Mouse (Mus musculus) liver, embryonic 11.5 days (tissue): ENCODE measurements around the gene Zmynd10. TPM values are rescaled to one million over a fixed set of nuclear protein-coding genes. Genes with fewer than 3 reads are reported as not detected.

Source experiments
- ATAC-seq: fragments of 200-750 bp; cut with Nextera tagmentation; replicated peaks from 2 replicates; pipeline ENCODE4 v1.8.0; 2017; ENCODE audit warnings: moderate number of reproducible peaks, mild to moderate bottlenecking, moderate TSS enrichment, moderate library complexity; ENCODE audit not compliant: low FRiP score
- DNase-seq: peaks from one replicate; pipeline ENCODE4 v3.0.0-alpha.2; 2017; ENCODE audit warnings: low spot score
- H3K27ac ChIP-seq: fragments of 300-500 bp; sonication (generic); 2 replicates; pipeline ENCODE4 v1.5.1; 2014; ENCODE audit warnings: mild to moderate bottlenecking, low read depth, low read length, control low read depth
- H3K27me3 ChIP-seq: fragments of 300-500 bp; sonication (generic); replicated peaks from 2 replicates; pipeline ENCODE4 v1.6.1; 2014; ENCODE audit warnings: low read length, mixed read lengths; ENCODE audit not compliant: control insufficient read depth, insufficient read depth
- H3K36me3 ChIP-seq: fragments of 300-500 bp; sonication (generic); 2 replicates; pipeline ENCODE4 v1.6.1; 2014; ENCODE audit warnings: mild to moderate bottlenecking, low read length, moderate library complexity, mixed read lengths; ENCODE audit not compliant: control insufficient read depth, insufficient read depth
- H3K4me1 ChIP-seq: fragments of 300-500 bp; sonication (generic); replicated peaks from 2 replicates; pipeline ENCODE4 v1.6.1; 2014; ENCODE audit warnings: low read length, mixed read lengths; ENCODE audit not compliant: control insufficient read depth, insufficient read depth
- H3K4me2 ChIP-seq: fragments of 300-500 bp; sonication (generic); 2 replicates; pipeline ENCODE4 v1.6.1; 2014; ENCODE audit warnings: mild to moderate bottlenecking, control low read depth, moderate library complexity
- H3K4me3 ChIP-seq: fragments of 300-500 bp; sonication (generic); 2 replicates; pipeline ENCODE4 v1.5.1; 2014; ENCODE audit warnings: low read depth, low read length, control low read depth
- H3K9ac ChIP-seq: fragments of 300-500 bp; sonication (generic); 2 replicates; pipeline ENCODE4 v1.6.1; 2014; ENCODE audit warnings: low read depth, low read length, control low read depth
- H3K9me3 ChIP-seq: fragments of 300-500 bp; sonication (generic); 2 replicates; pipeline ENCODE4 v1.6.1; 2016; ENCODE audit warnings: low read length, inconsistent platforms, mixed read lengths; ENCODE audit not compliant: control insufficient read depth
- WGBS: fragments of 180-500 bp; shearing (Covaris S2); extraction: QIAGEN DNeasy Blood & Tissue Kit; methylation state at CpG from one replicate; pipeline ENCODE4 v1.1.7; 2014; 5-methylcytosine and 5-hydroxymethylcytosine counted together
- polyA plus RNA-seq: library from polyadenylated mRNA; unstranded; fragments of >200 nt; fragmentation: Nextera tagmentation; extraction: Ambion mirVana; gene quantifications from 2 replicates; pipeline ENCODE4 v1.2.1, GENCODE M21; 2014

Gene Zmynd10
- 0.10 and 0.35 TPM in 2 replicates for polyA plus RNA-seq

DNA sequence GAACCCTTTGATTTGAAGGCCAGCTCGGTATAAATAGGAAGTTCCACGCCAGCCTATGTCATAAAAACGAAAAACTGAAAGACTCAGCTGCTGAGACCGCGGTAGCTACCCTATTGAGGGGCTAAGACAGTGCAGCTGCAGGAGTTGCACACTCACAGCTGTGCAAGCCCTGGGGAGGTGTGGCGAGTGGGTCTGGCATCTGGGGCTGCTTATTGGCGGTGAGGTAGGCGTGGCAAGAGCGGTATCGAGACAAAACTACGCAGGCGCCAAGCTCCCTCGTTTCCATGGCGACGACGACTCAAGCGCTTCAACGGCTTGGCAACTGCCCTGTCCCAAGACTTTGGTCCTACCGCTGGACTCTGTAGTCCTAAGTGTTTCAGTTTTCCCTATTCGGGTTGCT, at the start of gene Zmynd10:
Gene Zmynd10 (plus strand): TSS at position 273 of the 400 bp plus-strand sequence.
- peak; percentile 70 for ATAC-seq

GRCm38 (mm10) chr9:107500708-107501286, 46.3 kb upstream of the Zmynd10 start:
- Histone ChIP-seq H3K36me3 (no peaks in the 10 kb centered on the region), H3K4me1 (peaks cover 8% of the 10 kb centered on the region), H3K9ac (no peak overlapping the region), H3K4me3 (no peak overlapping the region), H3K4me2 (no peak overlapping the region), H3K9me3 (no peaks in the 10 kb centered on the region), H3K27ac (no peak overlapping the region), H3K27me3 (no peaks in the 10 kb centered on the region; the same call in 1 of the 2 replicates)
- ATAC-seq (no peak), DNase-seq (no peak)
- WGBS: 81% methylated on average over 3 of the region's 3 CpGs

More for the DNA sequence above, at the start of gene Zmynd10:
- H3K27ac ChIP-seq: no peak within 1 kb of the TSS
- 5% methylated on average over 20 of the region's 20 CpGs for WGBS
- peak; percentile 81 for DNase-seq
- peaks cover 7% of the 10 kb centered on the region; the same call in 1 of the 2 replicates for H3K27me3 ChIP-seq
- H3K4me1 ChIP-seq: peaks cover 29% of the 10 kb centered on the region
- H3K9me3 ChIP-seq: no peaks in the 10 kb centered on the region
- peak within 1 kb of the TSS; percentile 18; the same call in 1 of the 2 replicates for H3K4me3 ChIP-seq
- no peak within 1 kb of the TSS for H3K9ac ChIP-seq
- peak within 1 kb of the TSS; percentile 54 for H3K4me2 ChIP-seq
- peaks cover 8% of the 10 kb centered on the region; the same call in 1 of the 2 replicates for H3K36me3 ChIP-seq

DNA sequence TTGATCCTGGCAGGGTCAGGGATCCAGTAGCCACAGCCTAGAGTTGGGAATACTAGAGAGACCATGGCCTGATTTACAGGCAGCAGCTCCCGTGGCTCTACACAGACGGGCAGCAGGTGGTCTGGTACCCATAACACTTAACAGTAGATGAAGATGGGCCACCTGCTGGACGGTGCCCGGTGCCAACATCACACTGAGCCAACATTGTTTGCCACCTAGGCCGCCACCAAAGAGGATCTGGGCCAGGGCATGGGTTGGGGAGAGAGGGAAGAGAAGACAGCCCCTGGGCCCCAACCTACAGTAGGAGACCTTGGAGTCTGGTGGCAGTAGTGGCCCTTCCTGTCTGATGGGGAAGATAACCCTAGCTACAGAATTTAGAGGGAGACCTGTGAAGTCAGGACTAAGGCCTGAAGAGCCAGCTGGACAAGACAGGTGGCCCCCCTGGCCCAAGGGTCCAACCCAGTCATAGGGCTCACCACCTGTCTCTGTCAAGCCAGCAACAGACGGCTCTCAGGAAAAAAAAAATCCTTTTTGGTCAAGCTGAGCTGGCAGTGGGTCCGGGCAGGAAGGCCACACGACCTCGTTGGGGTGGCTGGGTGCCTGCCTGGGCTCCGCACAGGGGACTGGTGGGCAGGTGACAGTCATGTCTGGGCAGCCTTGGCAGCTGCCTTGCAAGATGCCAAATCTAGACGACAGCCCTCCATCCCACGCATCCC, 44.8 kb upstream of the Zmynd10 start:
- 82% methylated on average over 12 of the region's 12 CpGs for WGBS
- DNase-seq: no peak
- H3K4me2 ChIP-seq: no peak overlapping the region

GRCm38 (mm10) chr9:107504662-107505537, 42.2 kb upstream of the Zmynd10 start:
- Histone ChIP-seq H3K9ac (no peak overlapping the region), H3K27ac (no peak overlapping the region), H3K4me3 (no peak overlapping the region), H3K27me3 (peaks cover 8% of the 10 kb centered on the region; the same call in 1 of the 2 replicates), H3K4me1 (no peaks in the 10 kb centered on the region), H3K4me2 (no peak overlapping the region), H3K36me3 (no peaks in the 10 kb centered on the region), H3K9me3 (no peaks in the 10 kb centered on the region)
- ATAC-seq (no peak), DNase-seq (no peak)
- 77% methylated on average over 19 of the region's 19 CpGs for WGBS

More for the DNA sequence above, 44.8 kb upstream of the Zmynd10 start:
- Histone ChIP-seq H3K27ac (no peak overlapping the region), H3K4me3 (no peak overlapping the region), H3K36me3 (no peaks in the 10 kb centered on the region), H3K9ac (no peak overlapping the region), H3K9me3 (no peaks in the 10 kb centered on the region), H3K4me1 (no peaks in the 10 kb centered on the region), H3K27me3 (no peaks in the 10 kb centered on the region; the same call in 1 of the 2 replicates)
- no peak for ATAC-seq

- Histone ChIP-seq H3K27me3 (peaks cover 10% of the 10 kb centered on the region; the same call in 1 of the 2 replicates), H3K4me3 (no peak overlapping the region), H3K36me3 (no peaks in the 10 kb centered on the region), H3K9me3 (no peaks in the 10 kb centered on the region), H3K4me2 (no peak overlapping the region), H3K4me1 (0 out of 2 replicates have a peak, but pooled peaks cover 4% of the 10 kb centered on the region), H3K9ac (no peak overlapping the region), H3K27ac (no peak overlapping the region)
- 54% methylated on average over 10 of the region's 10 CpGs for whole genome bisulfite sequencing
- ATAC-seq: no peak
- DNase-seq: no peak
Measured at GRCm38 (mm10) chr9:107508266-107508665, 38.8 kb upstream of the Zmynd10 start.

GRCm38 (mm10) chr9:107510384-107511100, 36.6 kb upstream of the Zmynd10 start:
- H3K4me2 ChIP-seq: no peak overlapping the region
- H3K4me3 ChIP-seq: no peak overlapping the region
- H3K27ac ChIP-seq: no peak overlapping the region
- ATAC-seq: no peak
- H3K27me3 ChIP-seq: peaks cover 13% of the 10 kb centered on the region
- H3K9me3 ChIP-seq: no peaks in the 10 kb centered on the region
- no peak overlapping the region for H3K9ac ChIP-seq
- H3K4me1 ChIP-seq: 0 out of 2 replicates have a peak, but pooled peaks cover 4% of the 10 kb centered on the region
- DNase-seq: no peak
- no peaks in the 10 kb centered on the region for H3K36me3 ChIP-seq
- WGBS: 81% methylated on average over 14 of the region's 14 CpGs

- DNase-seq: no peak
- Histone ChIP-seq H3K4me3 (no peak overlapping the region), H3K9me3 (no peaks in the 10 kb centered on the region), H3K36me3 (no peaks in the 10 kb centered on the region), H3K4me2 (no peak overlapping the region), H3K27ac (no peak overlapping the region), H3K9ac (no peak overlapping the region), H3K27me3 (peaks cover 13% of the 10 kb centered on the region), H3K4me1 (0 out of 2 replicates have a peak, but pooled peaks cover 4% of the 10 kb centered on the region)
- 45% methylated on average over 8 of the region's 8 CpGs for WGBS
- no peak for ATAC-seq
Measured at GRCm38 (mm10) chr9:107511436-107511835, 35.7 kb upstream of the Zmynd10 start.

DNA sequence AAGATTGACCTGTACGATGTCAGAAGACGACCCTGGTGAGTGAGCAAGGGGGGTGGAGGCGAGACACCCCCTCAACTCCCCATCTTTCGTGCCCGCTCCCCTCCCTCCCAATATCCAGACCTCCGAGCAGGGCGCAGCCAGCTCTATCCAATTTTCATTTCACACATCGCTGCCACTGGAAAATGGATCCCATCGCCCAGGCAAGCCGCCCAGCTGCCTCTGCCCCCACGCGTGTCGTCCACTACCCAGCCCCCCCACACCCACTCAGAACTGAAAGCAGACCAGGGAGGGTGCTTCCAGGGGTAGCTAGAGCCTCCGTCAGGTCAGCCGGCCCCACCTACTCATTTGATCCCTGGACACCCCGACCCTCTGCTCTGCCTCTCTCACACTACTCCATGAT, 34.8 kb upstream of the Zmynd10 start:
- H3K36me3 ChIP-seq: no peaks in the 10 kb centered on the region
- no peak overlapping the region for H3K4me2 ChIP-seq
- WGBS: 74% methylated on average over 16 of the region's 16 CpGs
- no peak overlapping the region for H3K9ac ChIP-seq
- ATAC-seq (no peak), DNase-seq (no peak)
- H3K9me3 ChIP-seq: no peaks in the 10 kb centered on the region
- no peak overlapping the region for H3K4me3 ChIP-seq
- no peak overlapping the region for H3K27ac ChIP-seq
- 0 out of 2 replicates have a peak, but pooled peaks cover 4% of the 10 kb centered on the region for H3K4me1 ChIP-seq
- H3K27me3 ChIP-seq: peaks cover 13% of the 10 kb centered on the region
